Mouse (Mus musculus) embryonic fibroblast, embryonic 13.5 days (primary cell): ENCODE results near the gene Gpa33. TPM values are rescaled to one million over a fixed set of nuclear protein-coding genes. Genes with fewer than 3 reads are reported as not detected.

Experiments
- H3K27ac ChIP-seq: 2 replicates; pipeline ENCODE4 v1.5.1; 2012; ENCODE audit warnings: low read length, control low read depth, inconsistent platforms; ENCODE audit not compliant: insufficient read depth
- H3K4me1 ChIP-seq: 2 replicates; pipeline ENCODE4 v1.6.1; 2011; ENCODE audit warnings: low read length; ENCODE audit not compliant: control insufficient read depth, insufficient read depth
- H3K4me3 ChIP-seq: 2 replicates; pipeline ENCODE4 v1.5.1; 2011; ENCODE audit warnings: mild to moderate bottlenecking, control low read depth, low read length; ENCODE audit not compliant: insufficient read depth
- CTCF ChIP-seq: IDR thresholded peaks from 2 replicates; pipeline ENCODE4 v1.5.1; 2011; ENCODE audit warnings: mild to moderate bottlenecking, control low read depth, low read length, moderate library complexity, borderline replicate concordance; ENCODE audit not compliant: insufficient read depth
- POLR2A ChIP-seq: IDR thresholded peaks from 2 replicates; pipeline ENCODE4 v1.6.1; 2011; ENCODE audit warnings: low read depth, mild to moderate bottlenecking, control low read depth, low read length, moderate library complexity
- polyA plus RNA-seq: library from polyadenylated mRNA; stranded (reverse); fragments of >200 nt; gene quantifications from 2 replicates; pipeline ENCODE4 v1.2.4, GENCODE M21; 2011; ENCODE audit warnings: low read depth; ENCODE audit not compliant: missing spikeins, insufficient read length

Gpa33 gene
- polyA plus RNA-seq, 1 experiment, result not detected

DNA sequence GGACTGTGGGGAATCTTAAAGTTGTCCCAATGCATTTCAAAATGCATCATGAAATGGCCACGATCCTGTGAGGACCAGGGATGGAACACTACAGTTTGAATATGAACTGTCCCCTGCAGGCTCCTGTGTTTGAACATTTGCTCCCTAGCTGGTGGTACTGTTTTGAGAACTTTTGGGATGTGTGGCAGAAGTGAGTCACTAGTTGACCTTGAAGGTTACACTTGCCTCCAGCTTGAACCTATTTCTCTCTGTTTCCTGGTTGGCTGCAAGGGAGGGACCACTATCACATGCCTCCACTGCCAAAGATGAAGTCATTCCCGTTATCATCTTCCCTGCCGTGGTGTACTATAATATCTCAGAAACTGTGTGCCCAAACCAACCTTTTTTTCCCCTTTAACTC, 15.1 kb upstream of the Gpa33 start:
- Histone ChIP-seq H3K4me3 (no peak overlapping the region), H3K27ac (no peak overlapping the region), H3K4me1 (no peaks in the 10 kb centered on the region)
- TF ChIP-seq POLR2A (no peak), CTCF (no peak)

- no peak overlapping the region for H3K4me3 ChIP-seq
- no peak overlapping the region for H3K27ac ChIP-seq
- no peak for TF ChIP-seq POLR2A
- TF ChIP-seq CTCF, result no peak
- H3K4me1 ChIP-seq, result no peaks in the 10 kb centered on the region
Observed at GRCm38 (mm10) chr1:166115719-166116118, 14.3 kb upstream of the Gpa33 start.

DNA sequence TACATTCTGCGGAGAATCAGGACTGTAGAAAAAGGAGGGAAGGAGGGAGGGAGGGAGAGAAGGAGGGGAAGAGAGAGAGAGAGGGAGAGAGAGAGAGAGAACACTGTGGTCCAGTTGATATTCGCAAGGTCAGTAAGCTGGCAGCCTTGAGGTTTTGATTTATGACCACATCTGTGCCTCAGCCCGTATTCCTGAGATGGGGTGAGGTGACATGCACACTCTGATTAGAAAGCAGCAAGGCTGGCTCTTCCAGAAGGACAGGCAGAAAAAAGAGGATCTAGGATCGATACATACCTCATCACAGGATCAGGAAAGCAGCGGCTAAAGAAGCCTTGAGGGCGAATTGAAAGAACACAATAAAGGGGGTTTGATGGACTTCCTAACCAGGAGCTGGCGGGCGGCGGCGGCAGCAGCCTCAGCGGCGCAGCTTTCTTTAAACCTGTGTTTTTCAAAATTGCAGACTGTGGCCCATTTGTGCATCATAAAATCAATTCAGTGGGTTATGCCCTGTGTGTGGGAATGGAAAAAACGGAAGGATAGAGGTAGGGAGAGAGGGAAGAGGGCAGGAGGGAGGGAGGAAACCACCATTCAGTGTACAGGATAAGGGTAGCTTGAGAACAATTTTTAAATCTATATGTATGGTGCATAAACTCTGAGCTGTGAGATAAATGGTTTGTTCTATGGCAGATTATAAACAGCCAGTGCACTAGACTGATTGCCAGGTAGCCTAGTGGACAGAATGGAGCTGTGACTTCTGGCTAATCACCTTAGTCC, 12.0 kb upstream of the Gpa33 start:
- Histone ChIP-seq H3K4me1 (no peaks in the 10 kb centered on the region), H3K27ac (no peak overlapping the region), H3K4me3 (no peak overlapping the region)
- TF ChIP-seq POLR2A (no peak), CTCF (no peak)

DNA sequence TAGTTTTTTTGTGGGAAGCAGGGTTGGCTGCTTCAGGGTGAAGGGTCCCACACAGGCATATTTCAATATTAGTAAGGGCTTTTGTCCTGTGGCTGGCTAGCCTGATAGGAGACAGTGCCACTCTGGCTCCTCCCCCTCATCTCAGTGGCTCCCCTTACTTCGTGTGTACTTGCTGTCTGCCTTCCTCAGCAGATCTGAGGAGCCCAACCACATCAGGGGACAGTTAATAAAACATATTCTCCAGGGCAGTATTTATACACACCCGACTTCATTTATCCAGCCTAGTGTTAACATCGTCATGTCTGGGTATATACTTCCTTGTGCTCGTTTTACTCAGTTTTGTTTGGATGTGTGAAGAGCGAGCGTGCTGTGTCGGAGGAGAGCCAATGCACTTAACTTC, 7.9 kb upstream of the Gpa33 start:
- H3K4me3 ChIP-seq, result no peak overlapping the region
- TF ChIP-seq CTCF (no peak), POLR2A (no peak)
- H3K27ac ChIP-seq, result no peak overlapping the region
- H3K4me1 ChIP-seq, result no peaks in the 10 kb centered on the region

- TF ChIP-seq POLR2A, result no peak
- no peak for TF ChIP-seq CTCF
- H3K4me3 ChIP-seq, result no peak overlapping the region
- no peak overlapping the region for H3K27ac ChIP-seq
- H3K4me1 ChIP-seq, result no peaks in the 10 kb centered on the region
Observed at GRCm38 (mm10) chr1:166123045-166123444, 7.0 kb upstream of the Gpa33 start.

DNA sequence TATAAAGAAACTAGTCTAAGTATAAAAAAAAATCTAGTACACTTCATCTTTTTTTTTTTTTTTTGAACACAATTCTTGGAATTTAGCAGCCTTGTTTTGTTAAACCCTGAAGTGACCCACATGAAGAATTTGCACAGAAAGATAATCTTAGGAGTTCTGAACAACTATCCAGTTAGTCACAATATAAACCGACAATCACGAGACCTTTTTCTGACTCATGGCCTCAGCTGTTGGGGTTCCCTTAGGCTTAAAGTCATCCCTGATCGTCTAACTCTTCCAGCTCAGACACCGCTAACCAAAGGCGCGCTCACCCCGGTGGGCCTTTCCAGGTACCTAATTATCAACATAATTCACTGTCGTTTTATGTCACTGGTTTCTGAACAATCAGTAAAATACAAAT, 6.3 kb upstream of the Gpa33 start:
- no peak overlapping the region for H3K4me3 ChIP-seq
- no peaks in the 10 kb centered on the region for H3K4me1 ChIP-seq
- TF ChIP-seq CTCF (no peak), POLR2A (no peak)
- no peak overlapping the region for H3K27ac ChIP-seq

DNA sequence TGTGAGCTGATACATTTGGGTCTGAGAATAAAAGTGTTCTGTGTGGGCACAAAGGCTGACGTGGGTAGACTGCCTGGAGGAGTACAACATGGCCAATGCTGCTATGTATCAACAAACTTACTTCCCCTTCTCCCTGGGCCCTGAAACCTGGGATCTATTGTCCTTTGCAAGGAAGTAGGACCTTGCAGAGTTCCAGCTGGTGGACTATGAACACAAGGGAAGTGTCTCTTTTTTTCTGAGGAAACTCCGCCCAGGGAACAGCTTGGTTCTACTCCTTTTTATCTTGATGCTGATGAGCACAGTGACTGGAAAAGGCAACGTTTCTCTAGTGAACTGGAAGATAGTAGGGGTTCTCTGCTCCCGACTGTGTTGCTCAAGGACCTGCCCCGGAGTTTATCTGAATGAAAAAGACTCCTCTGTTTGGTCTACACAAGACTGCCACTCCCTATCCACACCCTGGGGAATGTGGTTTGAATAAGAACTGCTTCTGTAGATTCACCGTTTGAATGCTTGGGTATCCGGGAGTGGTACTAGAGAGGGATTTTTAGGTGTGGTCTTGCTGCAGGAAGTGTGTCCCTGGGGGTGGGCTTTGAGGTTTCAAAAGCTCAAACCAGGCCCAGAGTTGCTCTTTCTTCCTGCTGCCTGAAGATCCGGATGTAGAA, 5.0 kb upstream of the Gpa33 start:
- H3K27ac ChIP-seq, result no peak overlapping the region
- no peaks in the 10 kb centered on the region for H3K4me1 ChIP-seq
- TF ChIP-seq CTCF, result no peak
- no peak for TF ChIP-seq POLR2A
- H3K4me3 ChIP-seq, result no peak overlapping the region

GRCm38 (mm10) chr1:166126290-166126689, 3.7 kb upstream of the Gpa33 start:
- Histone ChIP-seq H3K4me1 (no peaks in the 10 kb centered on the region), H3K27ac (no peak overlapping the region), H3K4me3 (no peak overlapping the region)
- TF ChIP-seq CTCF (no peak), POLR2A (no peak)

DNA sequence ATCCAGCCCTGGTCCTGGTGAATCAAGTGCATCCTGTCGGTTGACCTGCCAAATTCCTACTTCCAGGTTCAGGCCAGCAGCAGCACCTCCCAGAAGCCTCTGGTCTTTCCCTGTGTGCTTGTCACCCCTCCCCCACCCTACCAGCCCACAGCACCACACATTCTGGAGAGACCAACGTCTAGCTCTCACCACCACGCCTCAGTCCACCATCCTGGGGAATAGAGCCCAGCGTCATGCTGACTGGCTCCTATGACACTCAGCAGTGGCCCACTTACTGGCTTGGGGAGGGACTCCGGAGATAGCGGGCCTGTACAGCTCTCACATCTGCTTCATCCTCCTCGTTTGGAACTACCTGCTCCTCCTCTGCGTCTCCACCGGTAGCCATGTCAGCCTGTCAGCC, 3.2 kb upstream of the Gpa33 start:
- no peak for TF ChIP-seq POLR2A
- TF ChIP-seq CTCF, result no peak
- no peak overlapping the region for H3K4me3 ChIP-seq
- H3K4me1 ChIP-seq, result no peaks in the 10 kb centered on the region
- H3K27ac ChIP-seq, result no peak overlapping the region

- TF ChIP-seq CTCF (no peak), POLR2A (no peak)
- H3K27ac ChIP-seq, result no peak within 1 kb of the TSS
- no peaks in the 10 kb centered on the region for H3K4me1 ChIP-seq
- no peak within 1 kb of the TSS for H3K4me3 ChIP-seq
Observed at GRCm38 (mm10) chr1:166127719-166128118, 2.3 kb upstream of the Gpa33 start, which contains the start of gene Dusp27. Gene Dusp27 (minus strand): TSS chr1:166127922.
